Mouse (Mus musculus) spleen, postnatal 10 days (tissue): ENCODE measurements around the gene Pdzd2.

Source experiments
- DNase-seq, 2 experiments: peaks; one replicate each; pipeline ENCODE4 v3.0.0; 2021 to 2022; ENCODE audit warnings: low spot score in 2 of 2

Gene Pdzd2

DNA sequence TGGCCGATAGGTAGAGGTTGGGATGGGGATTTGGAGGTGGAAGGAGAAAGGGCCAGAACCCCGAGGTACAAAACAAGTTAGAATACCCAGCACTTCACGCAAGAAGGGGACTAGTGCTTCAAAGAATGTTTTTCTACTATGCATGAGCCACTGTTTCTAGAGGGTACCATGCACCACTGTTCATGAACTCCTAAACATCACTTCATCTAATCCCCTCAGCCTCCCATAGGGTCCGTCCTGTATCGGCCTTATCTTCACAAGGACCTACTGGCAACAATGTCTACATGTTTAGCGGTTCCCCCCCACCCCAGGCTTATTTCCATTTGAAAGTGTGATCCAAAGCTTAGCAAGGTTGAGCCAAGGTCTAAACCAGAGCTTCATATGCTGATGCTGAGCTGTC is 162.0 kb downstream of the Pdzd2 start:
- no peak for DNase-seq

DNA sequence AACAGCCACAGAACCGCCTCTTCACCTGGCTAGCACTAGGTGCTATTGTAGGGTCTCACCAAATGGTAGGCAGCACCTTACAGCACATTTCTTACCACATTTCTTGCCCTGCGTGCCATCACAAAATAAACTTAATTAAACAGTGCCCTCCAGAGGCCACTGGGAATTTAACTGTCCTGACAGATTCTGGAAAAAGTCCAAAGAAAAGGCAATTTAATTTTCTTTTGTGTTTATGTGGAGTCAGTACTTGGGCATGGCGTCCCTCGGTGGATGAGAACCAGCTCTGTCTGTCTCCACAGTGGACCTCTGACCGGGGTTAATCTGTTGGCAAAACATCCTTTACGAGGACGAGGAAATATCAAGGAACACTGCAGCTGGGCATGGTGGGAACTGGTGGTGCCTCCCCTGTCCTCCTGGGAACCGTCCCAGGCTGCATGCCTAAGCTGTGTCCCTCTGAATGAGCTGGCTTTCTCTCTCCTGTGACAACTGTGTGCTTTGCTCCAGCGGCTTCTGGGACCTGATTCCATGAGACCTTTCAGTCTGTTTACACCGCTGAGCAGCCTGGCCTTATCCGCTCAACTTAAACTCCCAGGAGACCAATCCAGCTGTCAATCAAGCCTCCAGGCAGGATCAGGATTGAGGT is 162.5 kb downstream of the Pdzd2 start:
- DNase-seq: peak in 1 of 2 experiments; percentile 30

DNA sequence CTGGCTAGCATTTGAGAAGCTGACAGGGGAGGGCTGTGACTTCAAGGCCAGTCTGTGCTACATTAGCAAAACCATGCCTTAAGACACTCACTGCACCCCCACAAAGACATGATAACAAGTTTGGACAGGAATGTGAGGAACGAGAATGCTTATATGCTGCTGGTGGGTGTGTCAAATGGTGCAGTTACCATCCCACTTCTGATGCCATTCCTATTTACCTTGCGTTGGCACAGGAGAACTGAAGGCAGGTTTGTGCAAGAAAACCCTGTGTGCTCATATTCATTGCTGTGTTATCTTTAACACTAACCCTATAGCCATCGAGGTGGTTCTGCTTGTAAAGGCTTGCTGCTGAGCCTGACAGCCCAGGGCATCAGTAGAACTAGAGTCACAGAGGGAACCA is 166.1 kb downstream of the Pdzd2 start:
- no peak for DNase-seq

DNA sequence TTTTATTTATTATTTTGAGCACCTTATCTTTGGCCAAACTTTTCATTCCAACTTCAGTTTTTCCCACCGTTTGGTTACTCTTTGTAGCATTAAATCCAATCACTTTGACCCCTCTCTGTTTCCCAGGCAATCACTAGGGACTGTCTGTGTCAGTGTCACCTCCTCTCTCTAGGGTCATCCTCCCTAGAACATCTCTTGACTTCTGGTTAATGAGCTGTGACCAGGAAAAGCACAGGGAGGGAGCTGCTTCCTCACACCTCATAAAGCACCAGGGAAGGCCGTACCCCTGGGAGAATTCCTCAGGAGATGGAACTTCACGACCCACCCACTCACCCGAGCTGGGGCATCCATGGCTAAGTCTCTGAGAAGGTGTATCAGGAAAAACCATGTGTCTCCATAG is 168.6 kb downstream of the Pdzd2 start:
- DNase-seq: no peak

DNA sequence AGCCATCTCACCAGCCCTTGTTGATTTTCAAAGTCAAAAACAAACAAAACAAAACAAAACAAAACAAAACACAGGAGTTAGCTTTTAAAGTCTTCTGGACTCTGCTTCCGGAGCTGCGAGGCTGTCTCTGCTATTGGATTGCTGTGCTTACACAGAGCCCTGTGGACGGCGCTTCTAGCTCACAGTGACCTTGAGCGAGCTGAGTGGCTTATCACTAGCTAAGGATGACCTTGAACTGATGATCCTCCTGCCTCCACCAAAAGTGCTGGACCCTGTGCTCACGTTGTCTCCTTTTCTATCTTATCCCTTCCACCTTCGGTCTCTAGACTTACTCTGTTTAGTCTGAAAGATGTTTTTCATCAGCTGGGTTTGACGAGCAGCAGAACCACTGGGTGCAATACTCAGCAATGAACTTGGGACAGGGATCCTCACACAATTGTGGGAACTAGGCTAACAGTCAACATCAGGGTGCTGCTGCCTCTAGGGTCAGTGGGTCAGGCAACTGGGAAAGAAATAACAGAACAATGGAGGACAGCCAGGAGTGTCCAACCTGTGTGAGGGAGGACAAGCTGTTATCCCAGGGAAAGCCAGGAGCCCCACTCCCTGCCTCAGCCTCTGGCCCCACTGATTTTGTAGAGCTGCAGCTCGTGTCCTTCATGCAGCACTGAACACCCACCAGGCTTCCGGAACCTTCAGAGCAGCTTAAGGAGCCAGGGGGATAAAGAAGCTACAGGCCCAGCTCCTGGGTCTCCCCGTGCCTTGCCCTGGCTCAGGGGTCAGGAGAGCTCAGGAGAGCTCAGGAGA is 172.9 kb downstream of the Pdzd2 start:
- DNase-seq: no peak

DNA sequence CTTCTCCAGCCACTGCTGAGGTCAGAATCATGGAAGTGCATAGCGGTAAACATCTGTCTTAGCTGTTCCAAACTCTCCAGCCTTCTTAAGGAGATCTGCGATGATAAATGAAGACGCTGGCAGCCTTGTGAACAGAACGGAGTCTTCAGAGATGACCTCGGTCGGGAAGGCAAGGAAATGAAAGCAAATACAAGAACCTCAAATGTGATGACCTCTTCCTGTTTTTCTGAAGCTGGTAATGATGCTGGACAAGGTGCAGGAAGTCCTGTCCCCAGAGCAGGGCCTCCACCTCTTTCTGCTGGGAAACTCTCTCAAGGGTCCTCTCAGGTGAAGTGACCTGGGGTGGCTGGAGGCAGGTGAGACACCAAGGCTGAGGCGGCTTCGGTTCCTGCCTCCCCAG is 174.4 kb downstream of the Pdzd2 start:
- no peak for DNase-seq

DNA sequence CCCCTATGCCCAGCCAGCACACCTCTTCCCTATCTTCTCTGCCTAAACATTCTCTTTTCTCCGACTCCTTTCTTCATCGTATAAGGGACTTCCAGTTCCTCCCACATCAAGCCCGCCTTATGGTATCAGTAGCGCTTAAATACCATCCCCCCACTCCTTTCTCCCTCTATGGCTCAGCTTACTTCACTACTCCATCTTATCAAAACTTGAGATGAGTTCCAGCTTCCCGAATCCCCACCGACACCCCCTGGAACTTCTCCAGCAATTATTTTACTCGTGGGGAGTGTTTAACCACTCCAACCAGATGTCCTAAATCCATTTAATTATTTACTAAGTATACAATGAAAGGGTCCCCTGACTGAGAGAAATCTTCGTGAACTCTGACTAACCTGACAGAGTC is 179.2 kb downstream of the Pdzd2 start:
- DNase-seq: no peak

DNA sequence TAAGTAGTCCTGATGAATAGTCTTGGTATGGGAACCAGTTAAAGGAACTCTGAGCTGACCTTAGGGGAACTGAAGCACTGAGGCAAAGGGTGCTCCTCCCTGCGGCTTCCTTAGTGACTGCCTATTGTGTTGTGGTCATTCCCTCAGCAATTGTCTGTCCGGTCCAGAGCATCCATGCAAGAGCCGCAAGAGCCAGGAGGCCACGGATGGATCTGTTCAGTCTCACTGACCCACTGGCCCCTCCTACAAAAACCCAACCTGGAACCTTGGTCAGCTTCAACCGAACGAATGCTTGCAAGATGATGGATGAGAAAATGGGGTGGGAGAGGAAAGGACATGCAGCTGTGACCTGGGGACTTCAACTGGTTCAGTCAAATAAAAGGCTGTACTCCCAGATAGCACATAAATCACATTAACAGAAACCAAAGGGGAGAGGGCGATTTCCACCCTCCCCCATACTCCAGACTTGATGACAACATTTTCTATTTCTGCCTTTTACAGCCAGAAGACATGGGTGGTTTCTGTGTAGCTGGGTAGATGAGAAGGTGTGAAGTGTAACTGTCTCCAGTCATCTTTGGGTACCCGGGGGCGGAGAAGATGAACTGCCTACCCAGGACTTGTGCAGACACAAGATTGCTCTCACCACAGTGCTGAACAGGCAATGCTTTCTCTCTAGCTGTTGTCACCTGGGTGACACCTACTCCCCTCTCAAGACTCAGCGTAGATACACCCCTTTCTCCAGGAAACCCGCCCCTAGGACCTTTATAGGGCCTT is 181.9 kb downstream of the Pdzd2 start:
- DNase-seq: no peak

DNA sequence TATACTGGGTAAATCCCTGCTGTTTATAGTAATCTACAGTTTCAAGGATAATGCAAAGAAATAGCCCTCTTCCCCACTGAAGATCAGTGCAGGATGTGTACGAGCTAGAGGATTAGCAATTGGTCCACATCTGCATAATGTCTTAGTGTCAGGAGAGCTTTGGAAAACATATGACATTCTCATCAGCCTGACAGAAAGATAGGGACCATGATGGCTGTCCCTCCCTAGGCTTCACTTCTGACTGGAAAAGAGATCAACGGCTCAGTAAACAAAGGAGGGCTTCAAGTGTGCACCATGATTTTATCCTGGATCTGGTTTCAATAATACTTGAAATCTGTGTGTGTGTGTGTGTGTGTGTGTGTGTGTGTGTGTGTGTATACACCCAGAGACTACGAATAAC is 186.5 kb downstream of the Pdzd2 start:
- DNase-seq: no peak

DNA sequence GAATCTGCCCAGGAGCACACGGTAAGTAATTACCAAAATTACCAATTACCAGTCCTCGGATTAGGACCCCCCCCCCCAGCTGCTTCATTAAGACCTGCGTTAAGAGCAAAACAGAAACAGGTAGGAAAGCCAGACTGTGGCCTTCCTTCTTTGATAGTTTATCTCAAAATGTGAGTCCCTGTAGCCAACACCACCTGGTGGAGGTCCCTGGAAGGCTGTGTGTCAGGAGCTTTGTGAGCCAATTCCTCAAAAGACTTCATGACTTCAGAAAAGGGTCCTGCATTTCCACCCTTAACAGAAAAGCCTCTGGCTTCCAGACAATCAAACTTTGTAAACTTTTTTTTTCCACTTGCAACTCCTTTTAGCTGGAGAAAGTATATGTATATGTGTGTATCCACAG is 188.8 kb downstream of the Pdzd2 start:
- DNase-seq: no peak

DNA sequence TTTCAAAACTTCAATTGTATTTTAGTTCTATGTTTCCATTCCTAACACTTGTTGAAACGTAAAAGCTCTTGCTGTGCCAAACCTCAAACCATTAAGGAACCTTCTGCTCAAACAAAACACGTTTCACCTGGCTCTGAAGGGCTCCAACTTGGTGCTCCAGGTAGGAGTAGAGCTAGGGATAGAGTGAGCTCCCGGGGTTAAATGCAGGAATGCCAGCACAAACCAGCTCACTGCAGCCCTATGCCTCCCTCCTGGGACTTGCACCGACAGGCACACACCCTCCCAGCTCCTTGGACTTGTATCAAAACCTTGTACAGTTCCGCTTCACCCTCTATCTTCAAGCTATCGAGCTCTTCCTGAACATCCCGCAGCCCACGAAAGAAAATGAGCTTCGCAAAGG is 189.3 kb downstream of the Pdzd2 start:
- DNase-seq: no peak

DNA sequence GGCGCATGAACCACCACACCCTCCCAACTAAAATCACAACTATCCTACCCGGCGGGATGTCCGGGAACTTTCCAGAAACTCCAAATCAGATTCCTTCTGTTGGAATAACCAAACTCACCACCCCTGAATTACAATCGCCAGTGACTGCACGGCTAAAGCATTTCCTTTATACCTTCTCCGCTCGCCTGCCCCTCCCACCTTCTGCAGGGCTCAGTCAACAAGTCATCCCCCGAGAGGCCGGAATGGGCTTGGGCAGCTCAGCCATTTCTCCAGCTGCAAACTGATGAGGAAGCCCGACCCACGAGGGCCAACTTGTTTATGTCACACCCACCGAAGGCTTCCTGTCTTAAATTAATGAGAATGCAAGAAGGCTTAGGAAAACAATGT is 189.8 kb downstream of the Pdzd2 start:
- peak in 1 of 2 experiments; percentile 27 for DNase-seq

DNA sequence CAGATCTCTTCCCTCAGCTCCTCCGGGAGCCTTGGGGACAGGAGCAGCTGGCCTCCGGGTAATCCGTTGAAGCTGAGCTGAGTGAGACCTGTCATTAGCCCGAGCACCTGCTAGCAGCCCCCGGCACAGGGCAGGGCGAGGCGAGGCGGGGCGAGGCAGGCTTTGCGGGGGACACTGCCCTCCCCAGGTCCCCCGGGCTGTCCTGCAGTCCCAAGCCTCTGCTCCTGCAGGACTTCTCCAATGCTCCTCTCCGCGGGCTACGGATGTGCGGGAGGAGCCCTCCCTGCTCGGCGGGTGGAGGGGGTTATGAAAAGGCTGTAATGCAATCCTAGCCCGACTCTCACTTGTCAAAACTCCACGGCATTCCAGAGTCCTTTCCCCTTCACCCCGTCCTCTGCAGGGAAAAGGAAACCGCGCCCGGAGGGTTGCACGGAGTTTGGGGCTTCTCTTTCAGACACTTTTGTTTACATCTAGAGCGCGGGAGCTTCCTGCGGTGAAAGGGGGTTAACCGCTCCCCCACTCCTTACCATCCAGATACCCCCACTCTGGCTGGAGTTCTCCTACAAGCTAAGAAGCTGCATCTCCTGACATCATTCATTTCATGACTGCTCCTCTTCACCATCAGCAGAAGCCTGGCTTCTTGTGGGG is 190.3 kb downstream of the Pdzd2 start:
- DNase-seq: peak in 1 of 2 experiments; percentile 21

DNA sequence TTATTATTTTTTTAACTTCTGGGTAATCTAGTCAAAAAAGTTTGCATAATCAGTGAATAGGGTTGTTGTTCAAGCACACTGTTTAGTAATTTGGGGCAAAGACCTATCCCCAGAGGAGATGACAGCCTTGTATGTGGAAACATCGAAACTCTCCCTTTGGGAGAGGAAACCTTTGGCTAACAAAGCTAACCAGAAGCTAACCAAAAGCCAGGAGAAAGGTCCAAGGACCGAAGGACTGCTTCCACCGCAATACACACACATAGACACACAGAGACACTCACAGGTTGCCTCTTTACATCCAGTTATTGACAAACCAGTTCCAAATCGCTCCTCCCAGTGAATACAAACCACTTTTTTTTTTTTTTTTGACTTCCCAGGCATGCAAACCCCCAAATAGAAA is 191.0 kb downstream of the Pdzd2 start:
- DNase-seq: no peak

DNA sequence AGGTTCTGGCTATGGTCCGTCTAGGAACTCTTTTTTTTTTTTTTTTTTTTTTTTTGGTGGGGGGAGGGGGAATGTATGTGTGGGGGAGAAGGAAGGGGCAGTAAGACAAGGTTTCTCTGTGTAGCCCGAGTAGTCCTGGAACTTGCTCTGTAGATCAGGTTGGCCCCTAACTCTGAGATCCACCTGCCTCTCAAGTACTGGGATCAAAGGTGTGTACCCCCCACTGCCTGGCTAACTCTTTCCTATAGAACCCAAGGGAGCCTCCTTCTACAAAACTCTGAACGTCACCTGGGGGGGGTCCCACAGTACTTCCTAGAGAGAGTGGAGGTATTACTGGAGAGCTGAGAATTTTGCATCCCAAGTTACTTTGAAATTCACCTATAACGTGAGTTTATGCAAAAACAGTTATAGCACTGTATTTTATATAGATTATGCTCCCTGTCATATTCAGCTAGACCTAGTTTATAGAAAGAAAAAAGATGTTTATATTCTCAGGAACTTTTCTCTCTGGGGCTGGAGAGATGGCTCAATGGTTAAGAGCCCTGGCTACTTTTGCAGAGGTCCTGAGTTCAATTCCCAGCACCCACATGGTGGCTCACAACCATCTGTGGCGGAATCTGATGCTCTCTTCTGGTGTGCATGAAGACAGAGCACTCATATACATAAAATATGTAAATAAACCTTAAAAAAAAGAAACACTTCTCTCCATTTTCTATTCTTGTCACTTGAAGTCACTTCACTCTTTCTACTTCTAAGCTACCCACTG is 191.9 kb downstream of the Pdzd2 start:
- DNase-seq: no peak

DNA sequence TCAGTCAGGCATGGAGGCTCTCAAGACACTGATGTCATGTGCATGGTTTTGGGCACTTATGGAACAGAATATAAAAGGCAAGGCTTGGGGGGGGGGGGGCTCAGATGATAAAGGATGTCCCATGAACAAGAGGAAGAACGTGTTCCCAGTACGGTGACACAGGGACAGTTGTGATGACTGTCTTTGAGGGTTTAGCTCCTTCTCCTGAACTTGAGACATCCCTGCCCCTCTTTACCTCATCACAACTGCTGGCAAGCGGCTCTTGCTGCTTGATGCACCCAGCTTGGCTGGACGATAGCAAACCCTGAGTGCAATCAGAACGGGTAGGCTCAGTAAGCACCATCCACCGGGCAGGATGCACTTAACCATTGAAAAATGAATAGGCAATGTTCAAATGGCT is 192.9 kb downstream of the Pdzd2 start:
- DNase-seq: no peak

DNA sequence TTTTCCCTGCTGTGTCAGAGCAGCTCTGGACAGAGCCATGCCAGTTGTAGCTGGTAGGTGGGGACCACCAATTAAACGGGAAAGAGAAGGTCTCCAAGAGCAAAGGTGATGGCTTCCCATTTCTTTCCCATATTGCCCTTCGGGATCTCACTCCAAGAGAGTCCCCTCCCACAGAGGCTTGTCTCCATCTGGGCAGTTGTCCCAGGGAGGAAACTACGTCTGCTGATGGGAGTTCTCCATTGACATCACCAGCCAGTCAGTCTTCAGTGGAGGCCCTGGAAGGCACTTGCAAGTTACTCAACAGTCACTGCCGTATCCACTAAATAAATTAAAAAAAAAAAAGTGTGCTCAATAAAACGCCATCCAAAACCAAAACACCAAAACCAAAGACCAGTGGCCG is 194.1 kb downstream of the Pdzd2 start:
- no peak for DNase-seq

DNA sequence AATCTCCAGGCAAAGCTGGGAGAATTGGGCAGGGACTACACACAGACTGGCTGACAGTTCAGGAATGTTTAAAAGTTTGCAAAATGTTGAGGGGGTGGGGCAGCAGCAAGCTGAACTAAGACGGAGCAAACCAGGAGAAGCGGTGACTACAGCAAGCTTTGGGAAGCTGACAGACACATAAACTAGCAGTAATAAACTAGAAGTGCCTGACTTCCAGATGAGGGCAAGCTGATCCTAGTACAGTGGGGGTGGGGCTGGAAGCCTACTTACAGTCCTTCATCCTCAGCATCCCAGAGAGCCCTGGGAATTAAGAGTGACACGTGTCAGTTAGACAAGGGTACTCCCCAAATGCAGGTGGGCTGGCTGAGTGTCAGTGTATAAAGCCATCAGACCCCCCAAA is 194.5 kb downstream of the Pdzd2 start:
- no peak for DNase-seq

DNA sequence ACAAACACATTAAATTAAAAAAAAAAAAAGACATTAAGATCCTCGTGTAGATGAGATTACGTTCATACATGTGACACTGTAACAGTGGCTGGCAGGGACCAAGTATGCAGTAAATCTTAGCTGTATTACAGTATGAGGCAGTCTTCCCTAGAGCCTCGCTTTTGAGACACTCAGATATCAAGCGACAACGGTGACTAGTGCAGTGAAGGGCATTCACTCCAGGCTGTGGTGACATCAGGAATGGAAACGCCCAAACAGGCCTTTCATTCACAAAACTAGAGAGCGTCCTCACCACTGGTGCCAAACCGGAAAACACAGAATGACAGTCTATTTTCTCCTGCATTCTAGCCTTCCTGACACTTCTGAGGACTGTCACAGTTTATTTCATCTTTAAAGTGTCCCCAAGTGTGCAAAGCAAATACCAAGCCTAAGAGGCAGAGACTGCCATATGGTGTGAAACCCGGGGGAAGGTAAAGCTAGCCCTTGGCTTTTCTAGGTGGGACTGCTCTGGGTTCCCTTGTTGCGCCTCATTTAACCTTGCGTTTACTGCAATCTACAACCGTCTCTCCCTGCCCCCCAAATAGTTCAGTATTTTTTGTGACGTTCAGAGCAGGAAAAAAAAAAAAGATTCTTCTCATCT is 195.9 kb downstream of the Pdzd2 start:
- DNase-seq: no peak

DNA sequence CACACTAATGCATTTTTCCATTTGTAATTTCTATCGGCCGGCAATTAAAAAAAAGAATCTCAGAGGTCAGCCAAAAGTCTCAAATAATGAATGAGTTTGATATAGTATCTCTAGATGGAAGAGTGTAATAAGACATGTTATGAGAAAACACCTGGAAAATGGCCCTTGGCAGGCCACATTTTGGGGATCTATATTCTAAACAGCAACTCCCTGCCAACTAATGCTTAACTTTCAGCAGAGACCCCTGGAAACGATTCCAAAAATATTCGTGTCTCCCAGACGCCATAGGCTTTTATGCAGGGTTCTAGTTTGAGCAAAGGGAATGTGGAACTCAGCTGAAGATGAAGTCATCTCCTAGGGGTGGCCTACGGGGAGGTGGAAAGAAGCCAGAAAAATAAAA is 197.4 kb downstream of the Pdzd2 start:
- DNase-seq: no peak
